Mouse (Mus musculus): ENCODE results near the gene Slco3a1. TPM values are rescaled to one million over a fixed set of nuclear protein-coding genes. Genes with fewer than 3 reads are reported as not detected.

Gene Slco3a1
- total RNA-seq, 2 experiments from 2014 or later, result 3.0 to 4.6 TPM

DNA sequence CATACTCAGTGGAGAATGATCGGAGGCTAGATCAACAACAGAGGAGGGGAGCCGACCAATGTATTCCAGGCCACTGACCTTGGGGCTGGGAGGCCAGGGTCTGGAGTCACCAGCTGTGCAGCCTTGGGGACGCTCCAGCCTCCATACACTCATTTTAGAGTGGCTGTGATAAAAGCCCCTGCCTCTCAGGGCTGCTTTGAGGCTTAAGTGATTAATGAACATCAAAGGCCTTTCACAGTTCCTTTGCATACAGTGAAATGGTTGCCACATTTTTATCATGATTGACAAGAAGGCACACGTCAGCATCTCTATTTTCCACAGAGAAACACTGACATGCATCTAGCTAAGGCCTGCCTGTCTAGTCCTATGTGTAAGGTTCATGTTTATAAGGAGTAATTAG, 189.0 kb downstream of the Slco3a1 start:
- ATAC-seq (replicated peaks; ENCODE audit: low FRiP score, poor library complexity, severe bottlenecking), result no peak

DNA sequence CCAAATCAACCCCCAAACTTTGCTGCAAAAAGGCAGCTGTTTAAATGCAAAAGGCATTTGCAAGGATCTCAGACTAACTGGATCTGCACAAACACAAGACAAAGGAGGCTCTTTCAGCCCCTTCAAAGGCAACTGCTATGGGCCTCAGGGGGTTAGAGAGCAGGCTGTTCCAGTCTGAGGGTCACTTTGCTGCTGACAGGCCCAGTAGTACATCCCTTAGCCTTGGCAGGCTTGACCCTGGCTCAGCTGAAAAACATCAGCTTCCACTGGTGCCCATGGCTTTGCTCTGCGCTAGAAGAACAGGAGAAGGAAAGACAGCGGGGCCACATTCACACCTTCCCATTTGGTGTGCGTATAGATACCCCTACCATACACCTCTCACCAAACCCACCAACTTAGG, 189.6 kb downstream of the Slco3a1 start:
- ATAC-seq (replicated peaks; ENCODE audit: low FRiP score, poor library complexity, severe bottlenecking), result no peak

DNA sequence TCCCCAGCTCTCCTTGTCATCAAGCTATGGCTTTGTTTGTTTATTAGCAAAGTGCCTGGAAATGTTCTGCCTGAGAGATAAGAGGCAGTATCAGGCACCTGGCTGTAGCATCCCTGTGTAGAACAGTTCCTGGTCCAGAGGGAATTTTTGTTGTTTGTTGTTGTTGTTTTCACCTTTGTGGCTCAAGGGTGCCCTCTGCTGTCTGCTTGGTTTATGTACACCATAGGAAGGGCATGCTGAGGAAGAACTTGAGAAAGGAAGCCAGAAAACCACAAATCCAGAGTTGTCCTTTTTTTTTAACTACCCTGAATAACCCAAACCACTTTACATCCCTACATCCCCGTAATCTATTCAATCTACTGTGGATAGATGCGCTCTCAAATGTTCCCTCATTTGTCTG, 191.1 kb downstream of the Slco3a1 start:
- ATAC-seq (replicated peaks; ENCODE audit: low FRiP score, poor library complexity, severe bottlenecking), result no peak

DNA sequence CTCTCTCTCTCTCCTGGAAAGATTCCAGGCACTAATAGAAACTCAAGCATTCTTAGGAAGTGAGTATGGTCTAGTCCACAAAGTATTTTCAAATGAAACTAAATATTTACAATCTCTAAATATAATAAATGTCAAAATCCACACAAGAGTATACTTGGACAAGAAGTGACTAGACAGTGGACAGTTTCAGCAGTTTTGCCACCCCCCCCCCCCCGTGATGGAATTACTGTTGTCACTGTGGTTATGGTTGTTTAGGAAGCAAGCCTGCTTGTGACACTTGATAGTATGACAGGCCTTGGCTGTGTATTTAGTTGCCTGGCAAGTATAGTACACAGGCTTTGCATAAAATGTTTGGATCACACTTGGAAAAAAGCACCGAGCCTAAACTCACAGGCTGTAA, 192.9 kb downstream of the Slco3a1 start:
- no peak for ATAC-seq (replicated peaks; ENCODE audit: low FRiP score, poor library complexity, severe bottlenecking)

DNA sequence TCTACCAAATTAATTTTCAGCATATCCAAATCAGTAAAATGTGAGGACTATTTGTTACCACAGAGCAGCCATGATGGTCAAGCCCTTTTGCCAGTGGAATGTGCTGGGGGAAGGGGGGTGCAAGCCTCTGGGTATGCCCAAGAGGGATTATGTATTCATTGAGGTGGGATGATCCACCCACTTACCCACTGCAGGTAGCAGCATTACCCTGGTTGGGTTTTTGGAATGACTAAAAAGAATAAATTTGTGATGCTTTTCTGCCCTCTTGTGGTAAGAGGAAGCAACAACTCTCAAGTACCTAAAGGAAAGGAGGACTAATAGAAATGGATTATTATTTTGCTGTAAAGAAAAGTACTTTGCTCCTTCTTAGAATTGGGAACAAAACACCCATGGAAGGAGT, 197.6 kb downstream of the Slco3a1 start:
- no peak for ATAC-seq (replicated peaks; ENCODE audit: low FRiP score, poor library complexity, severe bottlenecking)

DNA sequence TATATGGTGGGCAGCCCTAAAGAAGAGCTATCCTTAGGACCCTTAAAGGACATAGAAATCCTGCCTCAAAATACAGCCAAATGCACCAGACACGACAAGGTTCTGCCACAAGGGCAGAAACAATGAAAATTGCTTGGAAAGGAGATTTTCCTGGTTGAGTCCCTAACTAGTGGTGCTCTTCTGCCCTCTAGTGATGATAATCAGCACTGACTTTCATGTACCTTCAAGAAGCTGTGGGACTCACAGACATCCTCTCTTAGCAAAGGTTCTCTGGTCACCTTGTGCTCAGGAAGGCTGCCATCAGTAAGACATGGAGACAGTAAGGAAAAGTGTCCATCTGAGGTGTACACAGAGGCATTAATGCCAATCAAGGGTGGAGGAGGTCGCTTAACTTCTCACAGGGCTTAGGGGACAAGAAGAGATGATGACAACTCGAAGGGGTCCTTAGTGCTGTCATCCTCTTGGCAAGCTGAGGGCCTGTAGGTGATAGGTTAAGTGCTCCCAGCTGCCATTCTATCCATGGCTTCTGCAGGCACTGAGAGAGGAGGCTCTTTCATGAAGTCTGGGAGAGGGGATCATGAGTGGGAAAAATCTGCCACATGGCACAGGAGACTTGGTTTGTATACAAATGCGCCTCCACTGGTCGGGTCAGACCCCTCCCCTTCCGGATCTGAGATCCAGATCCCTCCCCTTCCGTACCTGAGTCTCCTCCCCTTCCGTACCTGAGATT, 199.9 kb downstream of the Slco3a1 start:
- no peak for ATAC-seq (replicated peaks; ENCODE audit: low FRiP score, poor library complexity, severe bottlenecking)

DNA sequence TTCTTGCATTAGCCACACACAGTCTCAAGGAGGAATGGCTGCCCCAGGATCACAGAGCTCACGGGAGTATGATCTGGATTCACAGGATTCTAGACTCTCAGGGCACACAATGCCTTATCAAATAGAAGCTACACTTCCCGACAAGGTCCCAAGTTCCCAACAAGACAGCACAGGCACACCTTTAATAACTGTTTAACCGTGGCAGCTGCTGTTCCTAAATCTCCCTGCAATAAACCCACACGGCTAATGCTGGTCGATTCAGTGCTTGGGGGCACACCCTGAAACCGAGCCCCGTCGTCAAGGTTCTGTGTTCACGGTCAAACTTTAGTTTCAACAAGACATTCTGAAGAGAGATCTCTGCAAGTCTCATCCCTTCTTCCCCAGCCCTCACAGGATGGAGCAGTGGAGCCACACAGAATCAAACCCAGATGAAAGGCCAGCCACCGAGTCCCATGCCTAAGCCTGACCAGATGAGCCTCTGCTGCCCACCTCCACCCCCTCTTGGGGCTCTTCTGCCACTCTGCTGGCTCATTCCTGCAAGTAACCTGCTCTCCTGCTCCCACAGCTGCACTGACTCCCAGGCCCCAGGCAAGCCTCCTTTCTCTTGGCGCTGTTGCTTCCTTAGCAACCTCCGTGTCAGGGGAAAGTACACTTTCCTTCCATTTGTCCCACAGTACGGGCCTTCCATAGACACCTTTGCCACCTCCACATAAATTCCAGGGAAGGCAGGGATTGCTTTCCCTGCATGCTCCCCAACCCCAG, 200.7 kb downstream of the Slco3a1 start:
- ATAC-seq (replicated peaks; ENCODE audit: low FRiP score, poor library complexity, severe bottlenecking), result no peak

DNA sequence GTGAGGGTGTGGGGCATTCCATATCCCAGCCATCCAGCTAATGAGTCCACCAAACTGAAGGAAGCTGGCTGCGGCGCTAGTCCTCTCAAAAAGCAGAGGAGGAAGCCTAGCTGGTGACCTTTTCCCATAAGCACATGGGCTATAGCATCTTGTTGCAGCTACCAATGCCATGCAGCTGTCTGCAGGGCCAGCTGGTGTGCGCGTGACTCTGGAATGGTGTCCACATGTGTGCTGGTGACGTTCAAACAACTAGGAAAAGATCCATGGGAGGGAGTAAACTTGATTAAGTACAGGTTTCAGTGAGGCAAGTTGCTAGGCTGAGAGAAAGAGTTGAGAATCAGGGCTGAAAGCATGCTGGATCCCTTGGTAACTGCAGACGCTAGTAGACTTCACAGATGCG, 201.3 kb downstream of the Slco3a1 start:
- no peak for ATAC-seq (replicated peaks; ENCODE audit: low FRiP score, poor library complexity, severe bottlenecking)

DNA sequence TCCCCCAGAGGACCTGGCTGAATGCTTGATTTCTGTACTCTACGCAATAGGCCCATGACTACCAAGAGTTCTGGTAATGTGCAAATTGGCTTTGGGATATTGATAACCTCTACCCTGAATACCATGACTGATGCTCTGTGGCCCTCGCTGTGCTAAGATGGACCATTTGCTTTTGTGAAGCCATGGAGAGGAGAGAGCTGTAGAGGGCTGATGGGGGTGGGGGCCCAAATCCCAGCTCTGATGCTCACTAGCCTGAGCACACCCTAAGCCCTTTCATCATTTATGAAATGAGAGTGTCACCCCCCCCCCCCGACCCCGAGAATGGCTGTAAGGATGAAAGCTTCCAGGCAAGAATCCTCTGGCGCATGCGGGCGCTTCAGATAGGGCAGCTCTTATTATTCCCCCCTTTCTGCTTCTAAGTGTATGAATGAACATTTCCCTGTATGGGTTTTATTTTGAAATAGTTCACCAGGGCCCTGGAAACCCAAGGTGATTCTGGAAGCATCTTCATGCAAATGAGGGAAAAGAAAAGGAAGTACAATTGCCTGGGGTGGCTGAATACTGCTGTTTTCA, 206.2 kb downstream of the Slco3a1 start:
- ATAC-seq (replicated peaks; ENCODE audit: low FRiP score, poor library complexity, severe bottlenecking), result no peak

DNA sequence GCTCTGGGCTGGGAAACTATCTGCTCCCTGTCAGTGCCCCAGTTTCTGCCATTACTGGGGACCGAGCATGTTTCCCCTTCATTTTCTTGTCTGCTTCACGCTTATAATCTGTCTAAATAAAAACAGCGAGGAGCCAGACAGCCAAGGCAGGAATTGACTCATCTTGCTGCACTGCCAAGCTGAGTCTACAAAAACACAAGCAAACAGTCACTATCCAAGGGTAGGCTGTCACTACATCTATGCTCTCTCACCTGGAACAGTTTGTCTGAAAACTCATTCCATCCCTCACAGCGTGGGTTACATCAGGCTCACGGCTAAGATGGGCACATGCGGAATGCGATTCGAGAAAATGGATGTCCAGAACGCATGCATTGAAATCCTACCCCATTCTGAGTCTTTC, 207.6 kb downstream of the Slco3a1 start:
- no peak for ATAC-seq (replicated peaks; ENCODE audit: low FRiP score, poor library complexity, severe bottlenecking)

DNA sequence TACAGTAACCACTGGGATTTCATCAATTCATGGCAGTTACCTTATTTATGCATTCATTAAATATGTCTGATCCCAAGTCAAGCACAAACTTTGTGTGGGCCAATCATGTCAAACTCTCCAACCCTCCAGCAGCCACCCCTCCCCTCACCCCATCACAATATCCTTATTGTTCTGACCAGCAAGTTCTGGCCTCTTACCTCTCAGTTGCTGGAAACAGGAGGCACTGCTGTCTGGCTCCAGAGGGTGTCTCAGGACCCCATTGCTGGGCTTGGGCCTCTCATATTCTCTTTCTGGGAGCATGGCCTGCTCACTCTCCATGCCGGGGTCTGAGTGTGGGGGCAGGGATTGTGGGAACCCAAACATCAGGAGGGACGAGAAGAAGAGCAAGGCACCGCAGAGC, 208.1 kb downstream of the Slco3a1 start:
- ATAC-seq (replicated peaks; ENCODE audit: low FRiP score, poor library complexity, severe bottlenecking), result no peak

DNA sequence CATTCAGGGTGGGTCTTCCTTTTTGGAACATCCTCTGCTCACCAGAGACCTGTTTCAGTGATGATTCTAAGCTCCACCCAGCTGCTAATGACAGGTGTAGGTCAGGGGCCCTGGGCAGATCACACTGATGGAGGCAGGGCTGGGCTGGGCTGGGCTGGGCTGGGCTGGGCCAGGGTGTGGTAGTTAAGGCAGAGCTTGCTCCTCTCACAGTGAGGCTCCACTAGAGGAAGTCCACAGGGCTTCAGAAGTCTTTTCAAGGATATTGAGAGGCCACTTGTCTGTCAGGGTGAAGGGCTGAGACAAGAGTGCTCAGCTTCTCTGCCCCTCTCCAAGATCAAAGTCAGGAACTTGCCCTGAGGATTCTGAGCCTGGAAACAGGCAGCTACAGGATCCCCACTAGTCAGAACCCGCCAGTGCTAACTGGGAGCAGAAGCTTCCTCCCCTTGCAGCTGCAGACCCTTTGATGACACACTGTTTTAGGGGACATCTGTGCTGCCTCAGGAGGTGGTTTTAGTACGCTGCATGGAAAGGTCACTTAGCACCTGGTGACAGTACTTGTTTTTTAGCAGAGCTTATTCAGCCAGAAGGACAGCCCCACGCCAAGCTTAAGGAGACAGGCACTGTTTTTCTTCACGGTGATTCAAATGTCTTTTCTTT, 213.3 kb downstream of the Slco3a1 start:
- no peak for ATAC-seq (replicated peaks; ENCODE audit: low FRiP score, poor library complexity, severe bottlenecking)

DNA sequence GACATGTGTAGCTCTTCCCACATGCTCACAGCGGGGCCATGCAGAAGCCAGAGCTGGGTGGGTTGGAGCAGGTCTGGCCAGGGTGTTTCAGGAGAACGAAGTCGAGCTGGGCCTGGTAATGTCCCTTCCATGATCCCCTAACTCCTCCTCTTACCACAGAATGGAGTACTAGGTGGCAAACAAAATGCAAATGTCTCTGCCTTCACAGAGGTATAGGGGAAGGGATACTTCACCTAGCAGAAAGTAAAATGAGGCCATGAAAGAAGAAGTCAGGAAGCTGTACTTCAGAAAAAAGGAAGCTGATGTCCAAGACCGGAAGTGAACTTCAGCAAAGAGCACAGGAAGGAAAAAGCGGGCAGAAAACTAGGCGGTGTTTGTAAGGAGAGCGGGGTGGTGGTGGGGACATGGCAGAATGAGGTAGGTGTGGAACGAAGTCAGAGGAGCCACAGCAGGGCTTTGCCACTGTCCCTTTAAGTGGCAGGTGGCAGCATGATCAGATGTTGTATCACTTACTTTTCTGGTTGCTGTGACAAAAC, 214.1 kb downstream of the Slco3a1 start:
- ATAC-seq (replicated peaks; ENCODE audit: low FRiP score, poor library complexity, severe bottlenecking), result no peak

DNA sequence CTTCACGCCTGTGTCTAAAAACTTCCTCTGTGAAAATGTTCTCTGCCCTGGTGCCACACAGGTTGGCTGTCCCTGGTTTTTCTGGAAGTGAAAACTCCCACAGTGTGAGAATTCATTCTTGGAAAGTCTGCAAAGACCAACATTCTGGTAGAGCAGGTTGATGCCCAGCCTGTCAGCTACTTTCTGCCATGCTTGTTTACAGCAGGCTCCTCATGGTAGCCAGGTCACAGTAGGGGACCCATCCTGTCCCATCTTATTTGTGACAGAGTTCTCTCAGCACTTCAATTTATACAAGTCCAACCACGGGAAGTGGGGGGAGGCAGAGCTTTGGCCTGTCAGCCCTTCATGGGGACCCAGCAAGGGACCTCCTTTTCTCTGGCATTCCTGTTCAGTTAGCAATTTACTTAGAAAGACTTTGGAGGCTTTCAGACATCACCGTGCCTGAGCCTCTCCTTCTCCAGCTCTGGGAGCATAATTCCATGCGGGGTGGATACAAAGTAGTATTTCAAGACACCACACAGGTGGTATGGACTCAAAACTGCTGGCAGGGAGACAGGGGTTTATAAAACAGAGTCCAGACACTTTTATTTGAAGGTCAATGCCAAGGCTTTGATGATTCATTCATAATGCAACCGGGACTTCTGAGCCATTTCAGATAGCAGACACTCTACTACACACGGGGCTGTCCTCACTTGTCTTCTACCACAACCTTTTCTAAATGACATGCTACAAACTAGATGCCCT, 216.7 kb downstream of the Slco3a1 start:
- ATAC-seq (replicated peaks; ENCODE audit: low FRiP score, poor library complexity, severe bottlenecking), result no peak

DNA sequence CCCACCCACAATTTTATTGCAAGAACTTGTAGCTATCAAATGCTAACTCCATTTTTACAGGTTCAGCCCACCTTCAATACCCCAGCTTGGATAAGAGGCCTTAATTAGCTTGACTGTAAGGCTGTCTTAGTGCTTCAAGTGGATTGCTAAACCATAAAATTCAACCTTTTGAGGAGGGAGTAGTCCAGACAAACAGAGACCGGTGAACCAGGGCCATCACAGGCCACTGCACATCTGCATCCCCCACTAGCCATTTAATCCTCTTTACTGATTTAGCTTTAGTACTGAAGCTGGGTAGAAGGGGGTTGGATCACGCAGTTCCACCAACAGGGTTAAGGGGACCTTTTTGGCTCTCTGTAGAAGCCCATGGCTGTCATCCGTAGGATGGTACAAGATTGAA, 222.3 kb downstream of the Slco3a1 start:
- ATAC-seq (replicated peaks; ENCODE audit: low FRiP score, poor library complexity, severe bottlenecking), result no peak

DNA sequence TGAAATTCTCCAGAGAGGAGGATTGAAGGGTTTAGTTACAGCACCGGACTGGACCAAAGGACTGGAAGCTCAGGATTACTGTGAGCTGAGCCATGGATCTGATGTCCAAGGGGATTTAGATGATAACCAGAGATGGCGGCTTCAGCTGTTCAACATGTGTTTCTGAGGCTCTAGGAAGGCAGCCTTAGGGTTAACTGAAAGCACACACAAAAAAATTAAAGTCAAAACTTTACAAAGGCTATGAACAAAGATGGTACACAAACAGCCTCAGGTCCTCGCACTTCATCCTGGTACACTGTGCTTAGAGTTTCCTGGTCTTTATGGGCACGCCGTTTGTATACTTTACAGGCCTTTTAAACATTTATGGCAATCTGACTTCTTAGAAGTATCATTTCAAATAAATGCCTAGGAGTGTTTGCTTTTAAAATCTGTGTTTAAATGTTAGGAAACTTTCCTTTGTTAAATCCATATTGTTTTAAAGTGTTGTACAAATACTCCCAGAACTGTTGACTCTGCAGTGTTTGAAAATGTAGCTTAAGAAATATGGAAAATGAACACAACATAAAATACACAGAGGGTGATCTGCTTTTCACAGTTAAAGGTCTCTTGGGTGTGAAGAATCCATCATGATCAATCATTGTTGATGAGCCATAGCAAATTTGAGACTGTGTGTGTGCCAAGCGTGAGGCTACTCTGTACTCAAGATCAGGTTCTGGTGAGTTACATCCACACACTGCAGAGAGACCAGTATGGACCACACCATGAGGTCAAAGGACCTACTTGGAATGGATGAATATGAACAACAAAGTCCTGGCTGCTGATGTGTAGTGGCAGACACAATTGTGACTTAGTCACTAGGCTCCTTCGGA, 223.5 kb downstream of the Slco3a1 start:
- no peak for ATAC-seq (replicated peaks; ENCODE audit: low FRiP score, poor library complexity, severe bottlenecking)

DNA sequence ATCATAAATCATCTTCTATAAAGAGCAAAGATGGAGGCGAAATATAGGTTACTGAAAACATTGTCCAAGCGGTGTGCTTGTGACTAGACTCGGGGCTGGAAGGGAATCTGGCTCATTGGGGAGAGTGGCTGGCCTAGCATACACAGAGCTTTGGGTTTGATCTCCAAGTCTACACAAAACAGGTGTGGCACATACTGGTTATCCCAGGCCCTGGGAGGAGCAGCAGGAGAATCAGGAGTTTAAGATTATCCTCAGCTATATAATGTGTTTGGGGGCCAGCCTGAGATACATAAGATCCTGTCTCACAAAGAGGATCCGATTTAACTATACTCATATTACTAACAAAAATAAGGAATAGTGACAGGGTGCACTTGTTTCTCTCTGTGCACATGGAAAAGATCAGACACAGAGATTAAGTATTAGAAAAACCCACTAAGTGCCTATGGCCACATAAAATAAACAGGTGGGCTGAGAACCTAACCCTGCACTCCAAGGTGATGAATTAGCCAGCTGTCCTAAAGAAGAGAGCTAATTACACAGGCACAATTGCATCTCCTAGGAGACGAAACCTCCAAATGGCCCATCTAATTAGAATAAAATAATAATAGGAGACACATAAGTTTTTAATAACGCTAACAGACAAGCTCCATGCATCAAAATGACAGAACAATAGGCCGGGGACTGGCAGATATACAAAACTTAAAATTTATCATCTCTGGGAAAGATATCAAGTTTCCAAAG, 224.3 kb downstream of the Slco3a1 start:
- no peak for ATAC-seq (replicated peaks; ENCODE audit: low FRiP score, poor library complexity, severe bottlenecking)

DNA sequence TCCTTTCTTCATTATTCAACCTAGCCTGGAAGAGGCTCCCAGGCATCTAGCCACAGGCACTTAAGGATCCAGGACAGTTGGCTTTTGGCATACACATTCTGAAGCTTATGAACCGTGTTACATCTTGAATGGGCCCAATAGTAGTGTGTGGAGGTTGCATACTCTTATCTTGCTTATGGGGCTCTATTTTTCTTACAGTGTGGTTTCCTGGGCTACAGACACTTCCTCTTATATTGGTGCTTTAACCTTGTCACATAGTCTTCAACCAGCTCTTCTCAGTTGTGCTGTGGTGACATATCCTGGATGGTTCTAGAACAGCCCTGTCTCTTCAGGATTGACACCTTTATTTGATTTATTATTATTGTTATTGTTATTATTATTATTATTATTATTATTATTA, 225.6 kb downstream of the Slco3a1 start:
- no peak for ATAC-seq (replicated peaks; ENCODE audit: low FRiP score, poor library complexity, severe bottlenecking)
